Mouse (Mus musculus): ENCODE data around the gene Usp18. TPM values are rescaled to one million over a fixed set of nuclear protein-coding genes. Genes with fewer than 3 reads are reported as not detected.

Usp18 gene
- polyA plus RNA-seq, 1 experiment: 2.4 TPM

- Histone ChIP-seq H3K27ac (ENCODE audit: insufficient read depth, low read length) (no peak overlapping the region), H3K4me1 (ENCODE audit: control insufficient read depth, insufficient read depth, low read length) (no peaks in the 10 kb centered on the region), H3K27me3 (ENCODE audit: control insufficient read depth, insufficient read depth, low read length) (no peaks in the 10 kb centered on the region), H3K4me3 (replicated peaks; ENCODE audit: insufficient read depth, low read depth, low read length) (no peak overlapping the region)
- no peak for TF ChIP-seq CTCF (IDR thresholded peaks at IDR 0.05; ENCODE audit: borderline replicate concordance, insufficient read depth, low read depth, low read length)
- TF ChIP-seq POLR2A (IDR thresholded peaks at IDR 0.05; ENCODE audit: borderline replicate concordance, insufficient read depth, low read length): no peak
- 92% methylated on average over 2 of the region's 2 CpGs for WGBS
- DNase-seq: no peak
These were observed 19.0 kb upstream of the Usp18 start for GRCm38 (mm10) chr6:121226744-121227143.

DNA sequence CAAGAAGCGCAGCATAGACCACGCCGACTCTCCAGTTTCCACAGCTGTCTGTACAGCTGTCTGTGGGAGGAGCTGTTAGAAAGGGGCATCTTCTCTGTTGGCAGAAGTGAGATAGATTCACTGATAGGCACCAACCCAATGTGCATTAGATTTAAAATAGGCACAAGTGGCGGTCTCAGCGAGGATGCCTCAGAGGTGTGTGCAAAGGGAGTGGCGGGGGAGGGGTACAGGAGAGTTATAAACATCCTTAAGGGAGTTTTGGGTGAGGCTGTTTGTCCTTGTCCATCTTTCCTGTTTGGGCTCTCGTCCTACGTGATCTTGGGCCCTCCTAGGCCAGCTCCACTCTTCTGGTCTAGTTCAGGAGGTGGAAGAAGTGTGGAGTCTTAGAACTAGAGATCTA, 17.3 kb upstream of the Usp18 start:
- H3K27me3 ChIP-seq (ENCODE audit: control insufficient read depth, insufficient read depth, low read length): no peaks in the 10 kb centered on the region
- no peaks in the 10 kb centered on the region for H3K4me1 ChIP-seq (ENCODE audit: control insufficient read depth, insufficient read depth, low read length)
- no peak overlapping the region for H3K27ac ChIP-seq (ENCODE audit: insufficient read depth, low read length)
- whole genome bisulfite sequencing: 77% methylated on average over 8 of the region's 8 CpGs
- TF ChIP-seq POLR2A (IDR thresholded peaks at IDR 0.05; ENCODE audit: borderline replicate concordance, insufficient read depth, low read length): no peak
- no peak for TF ChIP-seq CTCF (IDR thresholded peaks at IDR 0.05; ENCODE audit: borderline replicate concordance, insufficient read depth, low read depth, low read length)
- no peak for DNase-seq
- no peak overlapping the region for H3K4me3 ChIP-seq (replicated peaks; ENCODE audit: insufficient read depth, low read depth, low read length)

- no peak for TF ChIP-seq POLR2A (IDR thresholded peaks at IDR 0.05; ENCODE audit: borderline replicate concordance, insufficient read depth, low read length)
- TF ChIP-seq CTCF (IDR thresholded peaks at IDR 0.05; ENCODE audit: borderline replicate concordance, insufficient read depth, low read depth, low read length): no peak
- no peak for DNase-seq
- Histone ChIP-seq H3K27me3 (ENCODE audit: control insufficient read depth, insufficient read depth, low read length) (no peaks in the 10 kb centered on the region), H3K4me1 (ENCODE audit: control insufficient read depth, insufficient read depth, low read length) (no peaks in the 10 kb centered on the region), H3K4me3 (replicated peaks; ENCODE audit: insufficient read depth, low read depth, low read length) (no peak overlapping the region), H3K27ac (ENCODE audit: insufficient read depth, low read length) (no peak overlapping the region)
- WGBS: 42% methylated on average over 1 of the region's 1 CpGs
These were observed 13.1 kb upstream of the Usp18 start for GRCm38 (mm10) chr6:121232652-121233051.

- no peak for DNase-seq
- H3K4me1 ChIP-seq (ENCODE audit: control insufficient read depth, insufficient read depth, low read length): no peaks in the 10 kb centered on the region
- TF ChIP-seq CTCF (IDR thresholded peaks at IDR 0.05; ENCODE audit: borderline replicate concordance, insufficient read depth, low read depth, low read length): no peak
- no peak for TF ChIP-seq POLR2A (IDR thresholded peaks at IDR 0.05; ENCODE audit: borderline replicate concordance, insufficient read depth, low read length)
- no peaks in the 10 kb centered on the region for H3K27me3 ChIP-seq (ENCODE audit: control insufficient read depth, insufficient read depth, low read length)
- H3K4me3 ChIP-seq (replicated peaks; ENCODE audit: insufficient read depth, low read depth, low read length): no peak overlapping the region
- 91% methylated on average over 2 of the region's 2 CpGs for WGBS
- no peak overlapping the region for H3K27ac ChIP-seq (ENCODE audit: insufficient read depth, low read length)
These were observed 9.3 kb upstream of the Usp18 start for GRCm38 (mm10) chr6:121236386-121236785.

- Histone ChIP-seq H3K27ac (ENCODE audit: insufficient read depth, low read length) (no peak overlapping the region), H3K27me3 (ENCODE audit: control insufficient read depth, insufficient read depth, low read length) (no peaks in the 10 kb centered on the region), H3K4me3 (replicated peaks; ENCODE audit: insufficient read depth, low read depth, low read length) (no peak overlapping the region), H3K4me1 (ENCODE audit: control insufficient read depth, insufficient read depth, low read length) (no peaks in the 10 kb centered on the region)
- WGBS: 95% methylated on average over 4 of the region's 4 CpGs
- no peak for TF ChIP-seq POLR2A (IDR thresholded peaks at IDR 0.05; ENCODE audit: borderline replicate concordance, insufficient read depth, low read length)
- no peak for TF ChIP-seq CTCF (IDR thresholded peaks at IDR 0.05; ENCODE audit: borderline replicate concordance, insufficient read depth, low read depth, low read length)
- DNase-seq: no peak
These were observed 7.5 kb upstream of the Usp18 start for GRCm38 (mm10) chr6:121238209-121238608.

- H3K27me3 ChIP-seq (ENCODE audit: control insufficient read depth, insufficient read depth, low read length): no peaks in the 10 kb centered on the region; the same call in 1 of the 2 replicates
- whole genome bisulfite sequencing: 84% methylated on average over 2 of the region's 2 CpGs
- no peak overlapping the region for H3K4me3 ChIP-seq (replicated peaks; ENCODE audit: insufficient read depth, low read depth, low read length)
These were observed 3.9 kb upstream of the Usp18 start for GRCm38 (mm10) chr6:121241780-121242179.

GRCm38 (mm10) chr6:121243161-121243560, 2.5 kb upstream of the Usp18 start:
- Histone ChIP-seq H3K4me1 (ENCODE audit: control insufficient read depth, insufficient read depth, low read length) (no peaks in the 10 kb centered on the region), H3K27ac (ENCODE audit: insufficient read depth, low read length) (no peak overlapping the region), H3K4me3 (replicated peaks; ENCODE audit: insufficient read depth, low read depth, low read length) (no peak overlapping the region), H3K27me3 (ENCODE audit: control insufficient read depth, insufficient read depth, low read length) (no peaks in the 10 kb centered on the region; the same call in 1 of the 2 replicates)
- TF ChIP-seq POLR2A (IDR thresholded peaks at IDR 0.05; ENCODE audit: borderline replicate concordance, insufficient read depth, low read length) (no peak), CTCF (IDR thresholded peaks at IDR 0.05; ENCODE audit: borderline replicate concordance, insufficient read depth, low read depth, low read length) (no peak)
- 64% methylated on average over 10 of the region's 10 CpGs for WGBS
- no peak for DNase-seq

More at GRCm38 (mm10) chr6:121241780-121242179, 3.9 kb upstream of the Usp18 start:
- no peaks in the 10 kb centered on the region for H3K4me1 ChIP-seq (ENCODE audit: control insufficient read depth, insufficient read depth, low read length)
- no peak for TF ChIP-seq CTCF (IDR thresholded peaks at IDR 0.05; ENCODE audit: borderline replicate concordance, insufficient read depth, low read depth, low read length)
- TF ChIP-seq POLR2A (IDR thresholded peaks at IDR 0.05; ENCODE audit: borderline replicate concordance, insufficient read depth, low read length): no peak
- H3K27ac ChIP-seq (ENCODE audit: insufficient read depth, low read length): no peak overlapping the region
- no peak for DNase-seq

- no peak for DNase-seq
- 4% methylated on average over 4 of the region's 4 CpGs for WGBS
- Histone ChIP-seq H3K4me3 (replicated peaks; ENCODE audit: insufficient read depth, low read depth, low read length) (peak overlapping the region; percentile 71), H3K27ac (ENCODE audit: insufficient read depth, low read length) (no peak overlapping the region), H3K27me3 (ENCODE audit: control insufficient read depth, insufficient read depth, low read length) (no peaks in the 10 kb centered on the region; the same call in 1 of the 2 replicates), H3K4me1 (ENCODE audit: control insufficient read depth, insufficient read depth, low read length) (no peaks in the 10 kb centered on the region)
- TF ChIP-seq POLR2A (IDR thresholded peaks at IDR 0.05; ENCODE audit: borderline replicate concordance, insufficient read depth, low read length): no peak
- no peak for TF ChIP-seq CTCF (IDR thresholded peaks at IDR 0.05; ENCODE audit: borderline replicate concordance, insufficient read depth, low read depth, low read length)
These were observed 293 bp downstream of the Usp18 start for GRCm38 (mm10) chr6:121246037-121246361.
